Mouse (Mus musculus) layer of hippocampus, adult 8-10 months (tissue): ENCODE results near the gene Retreg2. TPM values are rescaled to one million over a fixed set of nuclear protein-coding genes. Genes with fewer than 3 reads are reported as not detected.

Source experiments
- DNase-seq, 2 experiments: peaks; one replicate each; pipeline ENCODE4 v3.0.0; 2022; ENCODE audit warnings: low spot score in 2 of 2
- total RNA-seq, 4 experiments: library from RNA; stranded (reverse); gene quantifications; 2 replicates each; pipeline ENCODE4 v1.2.4; 2022

Gene Retreg2
- 100 to 1,000 TPM; 167 to 182 (median 171) TPM for total RNA-seq

DNA sequence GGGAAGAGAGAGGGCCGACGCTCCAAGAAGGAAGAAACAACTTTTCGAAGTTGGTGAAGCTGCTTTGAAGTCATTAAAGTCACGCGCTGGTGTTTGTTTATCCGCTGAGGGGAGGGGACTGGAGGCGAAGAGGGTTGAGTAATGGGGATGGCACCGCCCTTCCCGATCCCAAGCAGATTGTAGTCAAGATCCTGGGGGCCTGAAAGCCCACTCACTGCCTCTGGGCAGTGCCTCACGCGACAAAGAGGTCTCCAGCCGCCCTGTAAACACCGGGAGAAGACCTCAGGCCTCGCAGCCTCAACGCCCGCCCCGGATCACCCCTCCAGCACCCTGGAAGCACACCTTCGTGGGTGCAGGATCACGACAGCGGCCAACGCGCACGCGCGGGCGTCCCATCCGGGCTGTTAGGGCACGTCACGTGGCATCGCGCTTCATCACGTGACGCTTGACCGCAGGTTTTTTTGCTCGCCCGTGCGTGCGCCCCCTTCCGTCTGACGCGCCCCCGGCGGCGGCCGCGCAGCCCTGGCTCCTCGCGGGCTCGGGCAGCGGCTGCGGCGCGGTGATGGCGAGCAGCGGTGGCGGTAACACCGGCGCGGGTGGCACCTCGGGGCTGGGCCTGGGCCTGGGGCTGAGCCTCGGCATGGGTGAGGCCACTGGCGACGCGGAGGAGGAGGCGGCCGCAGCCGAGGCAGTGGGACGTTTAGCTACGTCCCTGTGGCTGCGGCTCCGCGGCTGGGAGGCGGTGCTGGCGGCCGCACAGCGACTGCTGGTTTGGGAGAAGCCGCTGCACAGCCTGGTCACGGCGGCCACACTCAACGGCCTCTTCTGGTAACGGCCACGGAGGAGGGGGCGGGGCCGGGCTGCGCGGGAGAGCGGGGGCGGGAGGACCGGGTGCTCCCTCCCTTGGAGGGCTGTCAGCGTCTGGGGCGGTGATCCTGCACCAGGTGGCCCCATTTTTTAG lies at the start of gene Retreg2, which contains the start of gene Cnppd1:
Gene Retreg2, plus strand, starts transcription at position 478 of the 961 bp plus-strand sequence.
Gene Cnppd1, minus strand, starts transcription at position 411 of the 961 bp plus-strand sequence.
- peak; percentile 93 to 96 for DNase-seq

GRCm38 (mm10) chr1:75122211-75122610 lies 20.4 kb upstream of the Retreg2 start:
- no peak for DNase-seq

DNA sequence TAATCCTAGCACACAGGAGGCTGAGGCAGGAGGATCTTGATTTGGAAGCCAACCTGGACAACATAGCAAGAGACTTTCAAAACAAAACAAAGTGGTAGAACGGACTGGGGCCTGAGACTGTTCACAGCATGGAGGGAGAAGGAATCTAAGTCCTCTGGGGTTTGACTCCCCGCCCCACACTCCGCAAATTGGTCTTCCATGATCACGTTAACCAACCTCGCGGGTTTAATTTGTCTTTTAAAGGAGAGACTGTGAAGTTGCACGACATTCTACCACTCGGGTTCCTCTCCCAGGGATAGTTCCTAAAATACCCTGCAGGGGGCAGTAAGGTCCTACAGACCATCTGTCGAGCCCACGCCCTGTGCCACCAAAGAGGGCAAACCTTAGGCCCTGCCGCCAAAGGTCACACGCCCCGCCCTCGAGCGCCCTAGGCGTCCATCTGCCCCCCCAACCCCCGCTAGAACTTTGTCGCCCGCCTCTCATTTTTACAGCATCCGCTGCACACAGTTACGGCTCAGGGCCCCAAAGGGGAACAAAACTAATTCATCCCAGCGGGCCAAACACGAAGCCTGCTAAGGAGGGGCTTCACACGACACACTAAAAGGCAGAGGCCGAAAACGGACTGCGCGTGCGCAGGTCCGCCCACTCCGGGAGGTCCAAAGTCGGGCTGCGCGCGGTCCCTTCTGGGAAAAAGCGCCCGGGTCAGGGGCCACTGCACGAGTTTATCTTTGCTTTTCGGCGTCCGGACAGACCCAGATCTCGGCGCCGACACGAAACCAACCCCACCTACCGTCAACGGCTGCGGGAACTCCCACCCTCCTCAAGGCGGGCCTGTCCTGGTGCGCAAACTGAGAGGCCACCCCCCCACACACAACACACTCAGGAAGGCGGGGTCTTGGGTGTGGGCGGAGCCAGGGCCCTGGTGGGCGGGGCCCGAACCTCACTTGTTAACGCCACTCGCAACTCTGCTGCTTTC lies 17.9 kb upstream of the Retreg2 start, which contains the start of gene Nhej1:
Gene Nhej1, minus strand, starts transcription at position 855 of the 976 bp plus-strand sequence.
- peak; percentile 85 to 87 for DNase-seq

DNA sequence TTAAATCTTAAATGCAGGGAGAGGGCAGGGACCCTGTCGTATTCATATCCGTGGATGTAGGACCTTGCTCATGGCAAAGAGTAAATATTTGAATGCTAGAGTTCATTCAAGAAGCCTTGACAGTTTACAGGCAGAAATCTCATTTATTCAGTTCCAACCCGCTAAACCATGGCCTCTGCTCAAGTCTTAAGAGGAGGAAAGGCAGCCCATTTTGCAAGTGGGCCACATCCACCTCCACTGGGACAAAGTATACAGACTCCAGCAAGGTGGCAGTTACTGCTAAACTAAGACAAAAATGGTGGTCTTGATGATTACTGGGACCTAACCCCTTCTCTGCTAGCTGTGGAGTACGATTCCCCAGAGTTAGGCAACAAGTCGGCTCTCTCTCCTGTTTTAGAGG lies 17.2 kb upstream of the Retreg2 start:
- no peak for DNase-seq

- no peak for DNase-seq
Measured at GRCm38 (mm10) chr1:75128641-75129040, 13.9 kb upstream of the Retreg2 start.

DNA sequence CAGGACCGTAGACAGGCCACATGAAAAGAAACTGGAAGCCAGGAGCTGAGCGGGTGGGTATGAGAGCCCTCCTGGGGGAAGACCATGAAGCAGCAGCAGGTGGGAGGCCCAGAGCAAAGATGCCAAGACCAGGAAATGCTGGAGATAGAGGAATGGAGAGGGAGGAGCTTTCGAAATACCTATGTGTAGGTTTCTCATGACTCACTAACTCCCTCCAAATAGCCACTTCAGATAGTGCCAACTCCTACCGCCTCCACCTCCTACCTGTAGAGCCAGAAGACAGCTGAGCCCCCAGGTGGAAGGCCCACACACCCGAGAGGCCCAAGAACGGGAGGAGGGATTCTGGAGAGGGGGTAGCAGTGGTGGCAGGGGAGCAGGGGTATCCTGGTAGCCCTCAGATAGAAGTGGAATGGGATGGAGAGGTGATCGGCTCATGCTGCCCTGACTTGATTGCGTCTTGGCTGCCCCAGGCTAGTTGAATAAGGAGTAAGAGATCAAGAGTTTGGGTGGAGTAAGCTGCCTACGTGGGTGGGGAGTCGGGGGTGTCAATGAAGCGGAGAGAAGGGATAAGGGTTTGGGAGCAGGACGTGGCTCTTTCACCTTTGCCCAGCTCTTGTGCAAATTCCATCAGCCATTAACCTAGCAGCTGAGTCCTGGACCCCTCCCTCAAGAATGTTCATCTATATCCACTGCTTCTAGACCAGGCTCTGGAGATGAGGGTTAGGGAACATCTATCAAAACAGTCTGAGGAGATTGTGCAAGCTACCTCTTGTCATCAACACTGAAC lies 9.0 kb upstream of the Retreg2 start, which contains the start of gene Slc23a3:
Gene Slc23a3, minus strand, starts transcription at position 470 of the 787 bp plus-strand sequence.
- DNase-seq, result no peak

DNA sequence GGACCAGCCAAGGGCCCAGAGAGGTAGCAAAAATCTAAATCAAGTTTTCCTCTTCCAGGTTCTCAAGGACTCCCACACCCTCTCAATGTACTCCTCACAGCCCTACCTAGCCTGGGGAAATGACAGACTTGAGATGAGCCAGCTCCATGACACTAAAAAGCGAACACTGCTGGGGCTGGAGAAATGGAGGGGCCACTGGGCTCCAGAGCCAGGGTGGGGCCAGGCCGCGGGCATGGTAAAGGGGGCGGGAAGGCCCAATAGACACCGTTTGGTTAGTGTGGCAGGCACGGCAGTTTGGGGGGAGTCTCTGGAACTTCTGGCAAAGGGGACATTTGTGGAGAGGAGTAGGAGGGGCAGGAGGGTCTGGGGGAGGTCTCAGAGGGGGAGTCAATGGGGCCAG lies 6.3 kb upstream of the Retreg2 start:
- DNase-seq, result no peak

GRCm38 (mm10) chr1:75136730-75137129 lies 5.8 kb upstream of the Retreg2 start:
- DNase-seq, result no peak

DNA sequence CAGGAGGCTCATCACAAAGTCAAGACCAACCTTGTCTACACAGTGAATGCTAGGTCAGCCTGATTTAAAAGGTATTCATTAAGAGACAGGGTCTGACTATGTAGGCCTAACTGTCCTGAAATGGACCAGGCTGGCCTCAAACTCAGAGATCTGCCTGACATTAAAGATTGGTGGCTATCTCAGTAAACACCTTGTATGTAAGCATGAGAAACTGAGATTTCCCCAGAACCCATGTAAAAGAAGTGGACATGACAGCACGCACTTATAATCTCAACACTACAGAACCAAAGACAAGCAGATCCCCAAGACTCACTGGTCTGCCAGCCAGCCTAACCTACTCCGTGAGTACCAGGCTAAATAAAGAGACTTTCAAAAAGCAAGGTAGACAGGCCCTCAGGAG lies 4.1 kb upstream of the Retreg2 start:
- no peak for DNase-seq

GRCm38 (mm10) chr1:75140601-75141190 lies 1.9 kb upstream of the Retreg2 start:
- DNase-seq, result no peak

DNA sequence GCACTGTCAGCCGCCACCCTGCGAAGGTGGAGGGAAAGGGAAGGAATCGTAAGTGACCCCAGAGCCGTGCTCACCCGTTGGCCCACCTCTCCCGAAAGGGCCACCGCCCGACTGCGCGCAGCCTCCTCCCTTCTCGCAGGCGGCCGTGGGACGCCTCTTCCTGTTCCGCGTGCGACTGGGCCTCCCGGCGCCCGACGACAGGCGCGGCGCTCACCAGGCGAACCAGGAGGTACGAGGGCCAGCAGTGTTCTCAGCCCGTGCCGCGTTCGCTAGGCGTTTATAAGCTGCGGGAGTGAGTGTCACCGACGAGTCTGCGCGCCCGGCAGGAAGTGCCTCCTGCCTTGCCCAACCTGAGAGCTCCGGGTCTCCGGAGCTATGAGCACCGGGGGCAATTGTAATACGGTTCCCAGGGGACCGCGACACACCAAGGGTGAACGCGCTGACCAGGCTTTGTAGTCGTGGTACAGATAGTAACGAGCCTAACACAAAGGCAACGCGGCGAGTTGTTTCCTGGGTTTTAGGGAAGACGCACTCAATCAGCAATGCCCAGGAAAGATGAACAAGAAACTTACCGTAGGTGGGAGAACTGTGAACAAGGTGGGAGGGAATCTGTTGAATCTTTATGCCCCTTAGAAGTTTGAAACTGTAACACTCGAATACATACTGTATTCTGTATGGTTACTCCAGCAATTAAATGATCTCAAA lies 940 bp upstream of the Retreg2 start:
- peak in 1 of 2 experiments; percentile 46 for DNase-seq

- DNase-seq, result no peak
Measured at GRCm38 (mm10) chr1:75145589-75145988, 3.0 kb downstream of the Retreg2 start.

DNA sequence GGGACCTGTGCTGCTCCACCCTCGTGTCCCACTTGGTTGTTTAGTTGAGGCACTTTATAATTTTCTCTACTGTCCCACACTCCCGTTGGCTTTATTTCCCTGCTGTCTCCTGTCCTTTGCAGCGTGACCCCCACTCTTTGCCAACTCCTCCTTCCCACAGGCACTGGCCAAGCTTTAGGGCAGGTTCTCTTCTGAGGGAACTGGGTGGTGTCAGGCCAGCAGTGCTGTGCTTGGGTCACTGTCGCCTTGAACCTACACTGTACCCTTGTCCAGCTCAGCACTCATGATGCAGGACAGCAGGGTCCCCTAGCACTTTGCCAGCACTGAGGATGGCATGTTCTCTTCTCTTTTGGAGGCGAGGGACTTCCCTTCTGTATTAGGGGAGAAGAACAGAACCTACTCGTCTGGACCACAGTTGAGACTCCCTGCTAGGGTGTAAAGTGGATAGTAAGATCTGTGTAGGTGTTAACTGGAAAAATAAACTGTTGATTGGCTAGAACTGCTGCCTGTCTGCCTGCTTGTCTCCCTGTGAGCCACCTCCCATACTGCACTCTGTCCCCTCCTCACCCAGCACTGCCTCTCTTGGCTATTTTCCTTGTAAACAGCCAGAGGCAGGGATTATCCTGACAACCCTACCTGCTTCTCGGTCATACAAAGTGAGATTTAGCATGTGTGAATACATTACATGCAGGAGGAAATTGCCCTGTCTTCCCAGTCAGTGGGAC lies 5.0 kb downstream of the Retreg2 start:
- no peak for DNase-seq

GRCm38 (mm10) chr1:75148727-75149126 lies 6.1 kb downstream of the Retreg2 start:
- peak in 1 of 2 experiments; percentile 1 for DNase-seq

DNA sequence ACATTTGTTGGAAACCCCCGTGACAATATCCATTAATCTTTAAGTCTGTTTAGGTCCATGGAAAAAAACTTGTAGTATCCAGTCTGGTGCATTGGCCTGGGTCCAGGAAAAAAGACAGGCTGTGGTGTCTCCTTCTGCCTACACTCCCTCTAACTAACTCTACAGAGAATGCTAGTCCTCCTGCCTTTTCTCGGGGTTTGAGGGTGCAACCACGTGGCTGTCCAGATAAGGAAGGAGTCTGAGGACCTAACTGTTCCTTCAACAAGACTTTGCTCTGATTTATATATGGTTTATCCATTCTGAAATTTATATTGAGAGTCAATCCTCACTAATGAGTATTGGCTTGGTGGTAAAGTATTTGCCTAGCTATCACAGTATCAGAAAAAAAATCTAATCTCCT lies 13.3 kb downstream of the Retreg2 start:
- DNase-seq, result no peak

- no peak for DNase-seq
Measured at GRCm38 (mm10) chr1:75158990-75159389, 16.4 kb downstream of the Retreg2 start.

DNA sequence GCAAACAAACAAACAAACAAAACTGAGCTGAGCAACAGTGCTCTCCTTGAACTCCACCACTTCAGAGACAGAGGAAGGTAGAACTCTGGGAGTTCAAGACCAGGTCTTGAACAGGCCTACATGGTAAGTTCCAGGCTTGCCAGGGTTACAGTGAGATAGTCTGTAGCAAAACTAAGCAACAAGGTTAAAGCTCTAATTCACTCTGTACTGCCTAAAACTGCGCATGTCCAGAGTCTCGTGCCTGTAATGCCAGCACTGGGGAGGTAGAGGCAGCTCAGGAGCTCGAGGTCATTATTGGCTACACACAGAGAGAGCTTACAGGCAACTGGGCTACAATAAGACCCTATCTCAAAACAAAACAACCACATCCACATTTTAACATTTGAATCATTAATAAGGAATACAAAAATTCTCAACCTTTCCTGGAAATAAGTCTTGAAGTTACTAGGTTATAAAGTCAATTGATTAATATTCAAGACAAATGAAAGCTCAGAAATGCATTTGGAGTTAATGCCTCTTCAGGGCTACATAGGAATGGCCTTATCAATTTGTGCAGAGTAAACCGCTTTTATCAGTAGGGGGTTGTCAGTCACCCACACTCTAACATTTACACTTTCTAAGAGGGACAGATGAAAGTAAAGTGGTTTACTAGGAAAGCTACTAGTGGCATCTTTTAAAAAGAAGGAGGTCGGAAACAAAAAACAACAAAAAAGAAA lies 17.1 kb downstream of the Retreg2 start:
- no peak for DNase-seq

- no peak for DNase-seq
Measured at GRCm38 (mm10) chr1:75160256-75160617, 17.7 kb downstream of the Retreg2 start.
